Mouse (Mus musculus): ENCODE data around the gene Alox12. TPM values are rescaled to one million over a fixed set of nuclear protein-coding genes. Genes with fewer than 3 reads are reported as not detected.

The Alox12 gene
- polyA plus RNA-seq, 1 experiment from 2014 or later, result 14.8 TPM

- Histone ChIP-seq H3K27me3 (ENCODE audit: control insufficient read depth, insufficient read depth, low read depth, low read length) (no peaks in the 10 kb centered on the region), H3K9ac (ENCODE audit: low read depth, low read length) (no peak overlapping the region), H3K27ac (ENCODE audit: low read length) (no peak overlapping the region), H3K4me2 (ENCODE audit: low read depth, low read length) (no peak overlapping the region), H3K4me3 (ENCODE audit: low read depth, low read length) (no peak overlapping the region), H3K9me3 (replicated peaks; ENCODE audit: control insufficient read depth, low read length) (no peaks in the 10 kb centered on the region), H3K36me3 (ENCODE audit: control insufficient read depth, insufficient read depth) (no peaks in the 10 kb centered on the region), H3K4me1 (ENCODE audit: control insufficient read depth, low read depth, low read length) (no peaks in the 10 kb centered on the region)
- ATAC-seq (ENCODE audit: low read depth), result no peak
- WGBS (ENCODE audit: insufficient replicate concordance), result 59% methylated on average over 8 of the region's 8 CpGs
Observed at GRCm38 (mm10) chr11:70199107-70199506, 56.0 kb downstream of the Alox12 start.

GRCm38 (mm10) chr11:70198332-70198731 is 56.8 kb downstream of the Alox12 start:
- Histone ChIP-seq H3K27me3 (ENCODE audit: control insufficient read depth, insufficient read depth, low read depth, low read length) (no peaks in the 10 kb centered on the region), H3K9me3 (replicated peaks; ENCODE audit: control insufficient read depth, low read length) (no peaks in the 10 kb centered on the region), H3K36me3 (ENCODE audit: control insufficient read depth, insufficient read depth) (no peaks in the 10 kb centered on the region), H3K4me2 (ENCODE audit: low read depth, low read length) (no peak overlapping the region), H3K27ac (ENCODE audit: low read length) (no peak overlapping the region), H3K9ac (ENCODE audit: low read depth, low read length) (no peak overlapping the region), H3K4me1 (ENCODE audit: control insufficient read depth, low read depth, low read length) (no peaks in the 10 kb centered on the region), H3K4me3 (ENCODE audit: low read depth, low read length) (no peak overlapping the region)
- 38% methylated on average over 3 of the region's 3 CpGs for WGBS (ENCODE audit: insufficient replicate concordance)
- no peak for ATAC-seq (ENCODE audit: low read depth)

- 56% methylated on average over 11 of the region's 11 CpGs for WGBS (ENCODE audit: insufficient replicate concordance)
Observed at GRCm38 (mm10) chr11:70193354-70194285, 61.5 kb downstream of the Alox12 start.

GRCm38 (mm10) chr11:70192157-70192556 is 63.0 kb downstream of the Alox12 start:
- 52% methylated on average over 4 of the region's 4 CpGs for WGBS (ENCODE audit: insufficient replicate concordance)
- Histone ChIP-seq H3K4me2 (ENCODE audit: low read depth, low read length) (no peak overlapping the region), H3K9ac (ENCODE audit: low read depth, low read length) (no peak overlapping the region), H3K9me3 (replicated peaks; ENCODE audit: control insufficient read depth, low read length) (no peaks in the 10 kb centered on the region), H3K36me3 (ENCODE audit: control insufficient read depth, insufficient read depth) (no peaks in the 10 kb centered on the region), H3K27ac (ENCODE audit: low read length) (no peak overlapping the region), H3K27me3 (ENCODE audit: control insufficient read depth, insufficient read depth, low read depth, low read length) (no peaks in the 10 kb centered on the region), H3K4me3 (ENCODE audit: low read depth, low read length) (no peak overlapping the region), H3K4me1 (ENCODE audit: control insufficient read depth, low read depth, low read length) (no peaks in the 10 kb centered on the region)
- ATAC-seq (ENCODE audit: low read depth), result no peak

More at GRCm38 (mm10) chr11:70193354-70194285, 61.5 kb downstream of the Alox12 start:
- no peaks in the 10 kb centered on the region for H3K4me1 ChIP-seq (ENCODE audit: control insufficient read depth, low read depth, low read length)
- no peak overlapping the region for H3K4me3 ChIP-seq (ENCODE audit: low read depth, low read length)
- H3K9ac ChIP-seq (ENCODE audit: low read depth, low read length), result no peak overlapping the region
- no peaks in the 10 kb centered on the region for H3K36me3 ChIP-seq (ENCODE audit: control insufficient read depth, insufficient read depth)
- no peak for ATAC-seq (ENCODE audit: low read depth)
- no peak overlapping the region for H3K4me2 ChIP-seq (ENCODE audit: low read depth, low read length)
- no peak overlapping the region for H3K27ac ChIP-seq (ENCODE audit: low read length)
- no peaks in the 10 kb centered on the region for H3K9me3 ChIP-seq (replicated peaks; ENCODE audit: control insufficient read depth, low read length)
- no peaks in the 10 kb centered on the region for H3K27me3 ChIP-seq (ENCODE audit: control insufficient read depth, insufficient read depth, low read depth, low read length)

MicroRNA genes within 50 kb of the gene (microRNA counts, 519-probe panel; counts per million panel counts)
- microRNA mmu-miR-195, result 60.7 counts per million
- 2,254 counts per million, percentile 43 among the panel's probes with 10 or more counts for microRNA mmu-miR-497

Small RNA genes lying within 50 kb of the gene (microRNA-seq; reads per million reads assigned to microRNA genes)
- gene Mir195a (302 reads per million, percentile 65 among the genes with 10 or more reads in this experiment), gene Mir497 (not detected), gene Mir497b (not detected)

Other genes starting within 250 kb of the Alox12 start
- 127 and 138 TPM in 2 replicates for gene Acadvl, start 239.9 kb downstream of the Alox12 start, polyA plus RNA-seq (2015; fragmentation: Nextera tagmentation; extraction: Ambion mirVana)
- 0.40 and 0.53 TPM in 2 replicates for gene Dlg4, start 238.4 kb downstream of the Alox12 start, polyA plus RNA-seq (2015; fragmentation: Nextera tagmentation; extraction: Ambion mirVana)
- gene Asgr1, start 201.3 kb downstream of the Alox12 start, polyA plus RNA-seq (2015; fragmentation: Nextera tagmentation; extraction: Ambion mirVana), result 5.0 and 6.0 TPM in 2 replicates
- gene Asgr2, start 162.7 kb downstream of the Alox12 start, polyA plus RNA-seq (2015; fragmentation: Nextera tagmentation; extraction: Ambion mirVana), result 12.9 and 13.1 TPM in 2 replicates
- 2.5 and 3.0 TPM in 2 replicates for gene Mgl2, start 125.0 kb downstream of the Alox12 start, polyA plus RNA-seq (2015; fragmentation: Nextera tagmentation; extraction: Ambion mirVana)
- 0.63 and 0.64 TPM in 2 replicates for gene Clec10a, start 99.2 kb downstream of the Alox12 start, polyA plus RNA-seq (2015; fragmentation: Nextera tagmentation; extraction: Ambion mirVana)
- 1.1 and 1.3 TPM in 2 replicates for gene Slc16a11, start 42.6 kb downstream of the Alox12 start, polyA plus RNA-seq (2015; fragmentation: Nextera tagmentation; extraction: Ambion mirVana)
- gene Slc16a13, start 34.3 kb downstream of the Alox12 start, polyA plus RNA-seq (2015; fragmentation: Nextera tagmentation; extraction: Ambion mirVana), result 2.6 and 4.3 TPM in 2 replicates
- 2.1 and 2.3 TPM in 2 replicates for gene Bcl6b, start 25.6 kb downstream of the Alox12 start, polyA plus RNA-seq (2015; fragmentation: Nextera tagmentation; extraction: Ambion mirVana)
- gene 0610010K14Rik, start 17.4 kb downstream of the Alox12 start, polyA plus RNA-seq (2015; fragmentation: Nextera tagmentation; extraction: Ambion mirVana), result 53.9 and 54.5 TPM in 2 replicates
- gene Gm21988, start 15.5 kb downstream of the Alox12 start, polyA plus RNA-seq (2015; fragmentation: Nextera tagmentation; extraction: Ambion mirVana), result 3.4 and 4.3 TPM in 2 replicates
- 146 and 159 TPM in 2 replicates for gene Rnasek, start 15.5 kb downstream of the Alox12 start, polyA plus RNA-seq (2015; fragmentation: Nextera tagmentation; extraction: Ambion mirVana)
- 0.11 TPM in 1 of 2 replicates, not detected in the other for gene Alox12e, start 67.3 kb upstream of the Alox12 start, polyA plus RNA-seq (2015; fragmentation: Nextera tagmentation; extraction: Ambion mirVana)
- 1.7 and 2.0 TPM in 2 replicates for gene Alox15, start 96.7 kb upstream of the Alox12 start, polyA plus RNA-seq (2015; fragmentation: Nextera tagmentation; extraction: Ambion mirVana)
- gene Pelp1, start 154.7 kb upstream of the Alox12 start, polyA plus RNA-seq (2015; fragmentation: Nextera tagmentation; extraction: Ambion mirVana), result 11.1 and 13.1 TPM in 2 replicates
- gene Arrb2, start 177.3 kb upstream of the Alox12 start, polyA plus RNA-seq (2015; fragmentation: Nextera tagmentation; extraction: Ambion mirVana), result 15.0 and 15.8 TPM in 2 replicates
- 12.8 and 13.7 TPM in 2 replicates for gene Med11, start 196.6 kb upstream of the Alox12 start, polyA plus RNA-seq (2015; fragmentation: Nextera tagmentation; extraction: Ambion mirVana)
- 0.42 and 0.87 TPM in 2 replicates for gene Zmynd15, start 204.1 kb upstream of the Alox12 start, polyA plus RNA-seq (2015; fragmentation: Nextera tagmentation; extraction: Ambion mirVana)
- 2.6 and 3.0 TPM in 2 replicates for gene Cxcl16, start 204.6 kb upstream of the Alox12 start, polyA plus RNA-seq (2015; fragmentation: Nextera tagmentation; extraction: Ambion mirVana)
- gene Tm4sf5, start 249.9 kb upstream of the Alox12 start, polyA plus RNA-seq (2015; fragmentation: Nextera tagmentation; extraction: Ambion mirVana), result 0.65 and 2.3 TPM in 2 replicates

All from liver, embryonic 16.5 days (tissue).